Mouse (Mus musculus) liver, embryonic 16.5 days (tissue): Measurements from ENCODE around the gene Neb. TPM values are rescaled to one million over a fixed set of nuclear protein-coding genes. Genes with fewer than 3 reads are reported as not detected.
"Not testable (repeated sequence)": the region's sequence is repeated elsewhere in the genome, so short reads cannot be mapped to it uniquely, and the experiment has no call there.

Experiments used
- ATAC-seq: fragments of 200-750 bp; cut with Nextera tagmentation; 2 replicates; pipeline ENCODE4 v1.8.0; 2017; ENCODE audit warnings: low read depth, mild to moderate bottlenecking, moderate number of reproducible peaks, moderate library complexity
- H3K27ac ChIP-seq: fragments of 300-500 bp; sonication (generic); 2 replicates; pipeline ENCODE4 v1.5.1; 2014; ENCODE audit warnings: mild to moderate bottlenecking, low read length
- H3K27me3 ChIP-seq: fragments of 300-500 bp; sonication (generic); 2 replicates; pipeline ENCODE4 v1.6.1; 2014; ENCODE audit warnings: low read depth, low read length, mixed read lengths; ENCODE audit not compliant: control insufficient read depth, insufficient read depth
- H3K36me3 ChIP-seq: fragments of 300-500 bp; sonication (generic); 2 replicates; pipeline ENCODE4 v1.6.1; 2014; ENCODE audit warnings: mild to moderate bottlenecking; ENCODE audit not compliant: control insufficient read depth, insufficient read depth
- H3K4me1 ChIP-seq: fragments of 300-500 bp; sonication (generic); 2 replicates; pipeline ENCODE4 v1.6.1; 2014; ENCODE audit warnings: low read depth, low read length, mixed read lengths; ENCODE audit not compliant: control insufficient read depth
- H3K4me2 ChIP-seq: fragments of 300-500 bp; sonication (generic); 2 replicates; pipeline ENCODE4 v1.6.1; 2014; ENCODE audit warnings: low read depth, low read length, mixed read lengths
- H3K4me3 ChIP-seq: fragments of 300-500 bp; sonication (generic); 2 replicates; pipeline ENCODE4 v1.5.1; 2014; ENCODE audit warnings: low read depth, mild to moderate bottlenecking, low read length
- H3K9ac ChIP-seq: fragments of 300-500 bp; sonication (generic); 2 replicates; pipeline ENCODE4 v1.6.1; 2014; ENCODE audit warnings: low read depth, low read length
- H3K9me3 ChIP-seq: fragments of 300-500 bp; sonication (generic); replicated peaks from 2 replicates; pipeline ENCODE4 v1.6.1; 2016; ENCODE audit warnings: low read length; ENCODE audit not compliant: control insufficient read depth
- WGBS: fragments of 180-500 bp; shearing (Covaris S2); extraction: QIAGEN DNeasy Blood & Tissue Kit; methylation state at CpG from one replicate; pipeline ENCODE4 v1.1.7; 2014; ENCODE audit not compliant: insufficient replicate concordance; 5-methylcytosine and 5-hydroxymethylcytosine counted together
- microRNA-seq: library from miRNA; unstranded; fragments of <30 nt; microRNA quantifications from one replicate; pipeline ENCODE4, GENCODE M21; 2016
- polyA plus RNA-seq: library from polyadenylated mRNA; unstranded; fragments of >200 nt; fragmentation: Nextera tagmentation; extraction: Ambion mirVana; gene quantifications from 2 replicates; pipeline ENCODE4 v1.2.1, GENCODE M21; 2015

Neb gene
- polyA plus RNA-seq, 1 experiment from 2014 or later = 10.2 TPM

GRCm38 (mm10) chr2:52174951-52175350, 203.3 kb downstream of the Neb start:
- H3K4me2 ChIP-seq = no peak overlapping the region
- H3K36me3 ChIP-seq = no peaks in the 10 kb centered on the region
- no peaks in the 10 kb centered on the region for H3K27me3 ChIP-seq
- no peak overlapping the region for H3K9ac ChIP-seq
- H3K27ac ChIP-seq = no peak overlapping the region
- H3K4me1 ChIP-seq = no peaks in the 10 kb centered on the region
- no peak for ATAC-seq
- H3K9me3 ChIP-seq = no peaks in the 10 kb centered on the region
- H3K4me3 ChIP-seq = no peak overlapping the region
- 64% methylated on average over 4 of the region's 4 CpGs for WGBS

- Histone ChIP-seq H3K4me3 (no peak overlapping the region), H3K27ac (no peak overlapping the region), H3K4me2 (no peak overlapping the region), H3K9ac (no peak overlapping the region), H3K4me1 (no peaks in the 10 kb centered on the region), H3K27me3 (no peaks in the 10 kb centered on the region), H3K36me3 (no peaks in the 10 kb centered on the region), H3K9me3 (no peaks in the 10 kb centered on the region)
- ATAC-seq = no peak
- 54% methylated on average over 7 of the region's 7 CpGs for WGBS
Measured at GRCm38 (mm10) chr2:52169243-52170005, 208.8 kb downstream of the Neb start.

GRCm38 (mm10) chr2:52153064-52153463, 225.2 kb downstream of the Neb start:
- H3K4me2 ChIP-seq = no peak overlapping the region
- H3K4me3 ChIP-seq = no peak overlapping the region
- H3K9me3 ChIP-seq = no peaks in the 10 kb centered on the region
- no peaks in the 10 kb centered on the region for H3K36me3 ChIP-seq
- no peak for ATAC-seq
- no peaks in the 10 kb centered on the region for H3K4me1 ChIP-seq
- no peaks in the 10 kb centered on the region for H3K27me3 ChIP-seq
- no peak overlapping the region for H3K27ac ChIP-seq
- no peak overlapping the region for H3K9ac ChIP-seq
- 55% methylated on average over 3 of the region's 3 CpGs for WGBS

- Histone ChIP-seq H3K9ac (no peak overlapping the region), H3K4me2 (no peak overlapping the region), H3K27ac (no peak overlapping the region), H3K27me3 (no peaks in the 10 kb centered on the region), H3K9me3 (no peaks in the 10 kb centered on the region), H3K4me3 (no peak overlapping the region), H3K36me3 (peaks cover 3% of the 10 kb centered on the region; the same call in 1 of the 2 replicates), H3K4me1 (no peaks in the 10 kb centered on the region)
- WGBS = 83% methylated on average over 2 of the region's 2 CpGs
- no peak for ATAC-seq
Measured at GRCm38 (mm10) chr2:52133351-52133750, 244.9 kb downstream of the Neb start.

GRCm38 (mm10) chr2:52131370-52131769, 246.9 kb downstream of the Neb start:
- not testable (repeated sequence) for H3K4me1 ChIP-seq, H3K27me3 ChIP-seq, H3K9me3 ChIP-seq, H3K36me3 ChIP-seq, H3K4me2 ChIP-seq, H3K27ac ChIP-seq, ATAC-seq, H3K4me3 ChIP-seq, H3K9ac ChIP-seq
- WGBS = 96% methylated on average over 20 of the region's 20 CpGs

GRCm38 (mm10) chr2:52114086-52114485, 264.2 kb downstream of the Neb start:
- Histone ChIP-seq H3K9ac (no peak overlapping the region), H3K27me3 (no peaks in the 10 kb centered on the region), H3K36me3 (peaks cover 54% of the 10 kb centered on the region), H3K9me3 (no peaks in the 10 kb centered on the region), H3K4me2 (no peak overlapping the region), H3K4me3 (no peak overlapping the region), H3K4me1 (no peaks in the 10 kb centered on the region), H3K27ac (no peak overlapping the region)
- WGBS = 81% methylated on average over 1 of the region's 1 CpGs
- no peak for ATAC-seq

Small RNA genes within 50 kb of the gene (microRNA-seq; reads per million reads assigned to microRNA genes)
- not detected for gene Gm22095

Other genes with a start within 250 kb of the Neb start
- 20.0 and 22.3 TPM in 2 replicates for gene Arl5a, start 46.4 kb upstream of the Neb start, polyA plus RNA-seq